Mouse (Mus musculus): ENCODE data around the gene Secisbp2. TPM values are rescaled to one million over a fixed set of nuclear protein-coding genes. Genes with fewer than 3 reads are reported as not detected.

Secisbp2 gene
- 26.5 and 29.4 TPM in 2 replicates for polyA plus RNA-seq (2016; fragmentation: Nextera tagmentation; extraction: Ambion mirVana)

GRCm38 (mm10) chr13:51651408-51652064, at the start of gene Secisbp2:
Gene Secisbp2, plus strand, starts transcription at chr13:51651697.
- ATAC-seq (ENCODE audit: insufficient number of reproducible peaks, insufficient read depth, low FRiP score, low TSS enrichment, low read depth), result peak; percentile 85
- Histone ChIP-seq H3K9ac (replicated peaks) (peak within 1 kb of the TSS; percentile 81), H3K4me1 (replicated peaks) (peaks cover 28% of the 10 kb centered on the region), H3K36me3 (peaks cover 51% of the 10 kb centered on the region), H3K9me3 (no peaks in the 10 kb centered on the region), H3K4me2 (peak within 1 kb of the TSS; percentile 75), H3K27me3 (no peaks in the 10 kb centered on the region), H3K4me3 (replicated peaks) (peak within 1 kb of the TSS; percentile 68), H3K27ac (peak within 1 kb of the TSS; percentile 86)
- WGBS, result under 1% methylated on average over 67 of the region's 69 CpGs

- no peak overlapping the region for H3K27ac ChIP-seq
- no peaks in the 10 kb centered on the region for H3K36me3 ChIP-seq
- no peak overlapping the region for H3K4me2 ChIP-seq
- no peaks in the 10 kb centered on the region for H3K9me3 ChIP-seq
- WGBS, result 78% methylated on average over 8 of the region's 8 CpGs
- H3K4me1 ChIP-seq (replicated peaks), result peaks cover 14% of the 10 kb centered on the region
- no peak overlapping the region for H3K9ac ChIP-seq (replicated peaks)
- no peak overlapping the region for H3K4me3 ChIP-seq (replicated peaks)
- H3K27me3 ChIP-seq, result no peaks in the 10 kb centered on the region
- ATAC-seq (ENCODE audit: insufficient number of reproducible peaks, insufficient read depth, low FRiP score, low TSS enrichment, low read depth), result no peak
These were observed 48.7 kb upstream of the Secisbp2 start for GRCm38 (mm10) chr13:51602764-51603163.

- H3K4me3 ChIP-seq (replicated peaks), result no peak overlapping the region; the same call in 1 of the 2 replicates
- no peaks in the 10 kb centered on the region for H3K9me3 ChIP-seq
- no peak overlapping the region for H3K9ac ChIP-seq (replicated peaks)
- no peaks in the 10 kb centered on the region for H3K27me3 ChIP-seq
- no peaks in the 10 kb centered on the region for H3K36me3 ChIP-seq
- H3K4me1 ChIP-seq (replicated peaks), result peaks cover 14% of the 10 kb centered on the region
- ATAC-seq (ENCODE audit: insufficient number of reproducible peaks, insufficient read depth, low FRiP score, low TSS enrichment, low read depth), result peak; percentile 49; the same call in 1 of the 2 replicates
- WGBS, result 38% methylated on average over 16 of the region's 16 CpGs
- peak overlapping the region; percentile 45 for H3K4me2 ChIP-seq
- H3K27ac ChIP-seq, result no peak overlapping the region
These were observed 48.1 kb upstream of the Secisbp2 start for GRCm38 (mm10) chr13:51603221-51603893.

DNA sequence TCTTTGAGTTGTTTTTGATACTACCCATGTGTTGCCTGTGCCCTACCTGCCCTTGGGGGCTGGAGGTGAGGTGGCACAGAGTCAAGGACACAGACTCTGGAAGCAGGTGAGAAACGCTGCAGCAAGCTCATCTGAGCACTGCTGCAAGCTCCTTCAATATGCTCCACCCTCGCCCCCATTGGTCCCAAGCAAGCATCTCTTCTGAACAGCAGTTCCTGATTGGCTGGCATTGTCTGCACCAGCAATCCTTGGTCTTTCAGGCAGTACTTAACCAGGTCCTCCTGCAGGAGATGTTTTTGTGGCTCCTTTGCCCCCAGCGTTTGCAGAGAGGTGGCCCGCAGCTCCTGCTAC, 47.6 kb upstream of the Secisbp2 start:
- Histone ChIP-seq H3K4me1 (replicated peaks) (peaks cover 14% of the 10 kb centered on the region), H3K4me3 (replicated peaks) (no peak overlapping the region), H3K27me3 (no peaks in the 10 kb centered on the region), H3K27ac (no peak overlapping the region), H3K9me3 (no peaks in the 10 kb centered on the region), H3K36me3 (no peaks in the 10 kb centered on the region), H3K4me2 (peak overlapping the region; percentile 45), H3K9ac (replicated peaks) (no peak overlapping the region)
- WGBS, result 47% methylated on average over 4 of the region's 4 CpGs
- peak; percentile 18; the same call in 1 of the 2 replicates for ATAC-seq (ENCODE audit: insufficient number of reproducible peaks, insufficient read depth, low FRiP score, low TSS enrichment, low read depth)

DNA sequence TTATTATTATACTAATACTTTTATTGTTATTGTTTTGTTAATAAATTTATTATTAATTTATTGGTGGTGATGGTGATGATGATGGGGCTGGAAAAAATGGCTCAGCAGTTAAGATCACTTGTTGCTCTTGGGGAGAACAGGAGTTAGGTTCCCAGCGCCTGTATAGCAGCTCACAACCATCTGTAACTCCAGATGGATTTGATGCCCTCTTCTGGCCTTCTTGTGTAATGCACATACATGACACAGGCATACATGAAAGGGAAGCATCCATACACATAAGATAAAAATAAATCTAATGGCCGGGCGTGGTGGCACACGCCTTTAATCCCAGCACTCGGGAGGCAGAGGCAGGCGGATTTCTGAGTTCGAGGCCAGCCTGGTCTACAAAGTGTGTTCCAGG, 42.3 kb upstream of the Secisbp2 start:
- H3K27ac ChIP-seq, result no peak overlapping the region
- no peak for ATAC-seq (ENCODE audit: insufficient number of reproducible peaks, insufficient read depth, low FRiP score, low TSS enrichment, low read depth)

GRCm38 (mm10) chr13:51611060-51611459, 40.4 kb upstream of the Secisbp2 start:
- Histone ChIP-seq H3K4me3 (replicated peaks) (no peak overlapping the region), H3K36me3 (no peaks in the 10 kb centered on the region), H3K27me3 (no peaks in the 10 kb centered on the region), H3K4me2 (peak overlapping the region; percentile 45), H3K27ac (0 out of 2 replicates have a peak overlapping the region, but pooled peaks have one; percentile 42), H3K9me3 (0 out of 2 replicates have a peak, but pooled peaks cover 3% of the 10 kb centered on the region), H3K4me1 (replicated peaks) (peaks cover 18% of the 10 kb centered on the region), H3K9ac (replicated peaks) (no peak overlapping the region)
- 14% methylated on average over 9 of the region's 9 CpGs for WGBS
- ATAC-seq (ENCODE audit: insufficient number of reproducible peaks, insufficient read depth, low FRiP score, low TSS enrichment, low read depth), result no peak

More for the DNA sequence above, 42.3 kb upstream of the Secisbp2 start:
- H3K27me3 ChIP-seq, result no peaks in the 10 kb centered on the region
- H3K4me3 ChIP-seq (replicated peaks), result no peak overlapping the region
- 0 out of 2 replicates have a peak, but pooled peaks cover 3% of the 10 kb centered on the region for H3K9me3 ChIP-seq
- H3K9ac ChIP-seq (replicated peaks), result no peak overlapping the region
- WGBS, result 97% methylated on average over 7 of the region's 7 CpGs
- H3K4me1 ChIP-seq (replicated peaks), result peaks cover 11% of the 10 kb centered on the region; the same call in 1 of the 2 replicates
- no peaks in the 10 kb centered on the region for H3K36me3 ChIP-seq
- H3K4me2 ChIP-seq, result no peak overlapping the region

DNA sequence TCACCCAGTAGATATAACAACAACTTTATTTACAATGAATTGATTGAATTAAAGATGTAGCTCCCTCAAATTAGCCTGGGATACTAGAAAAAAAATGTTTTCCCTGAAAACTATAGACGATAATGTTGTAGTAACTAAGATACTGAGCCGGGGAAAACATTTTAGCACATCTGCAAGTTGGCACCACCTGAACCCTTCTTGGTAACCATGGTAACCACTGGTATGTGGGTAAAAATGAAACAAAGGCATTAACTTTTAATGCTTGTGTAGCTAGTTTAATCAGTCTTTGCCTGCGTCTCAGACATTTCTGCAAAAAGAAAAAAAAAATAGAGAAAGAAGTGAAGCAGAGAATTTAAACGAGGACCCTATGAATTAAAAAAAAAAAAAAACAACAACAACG, 40.0 kb upstream of the Secisbp2 start:
- Histone ChIP-seq H3K4me3 (replicated peaks) (no peak overlapping the region), H3K4me1 (replicated peaks) (peaks cover 22% of the 10 kb centered on the region), H3K27ac (0 out of 2 replicates have a peak overlapping the region, but pooled peaks have one; percentile 42), H3K9me3 (0 out of 2 replicates have a peak, but pooled peaks cover 3% of the 10 kb centered on the region), H3K36me3 (no peaks in the 10 kb centered on the region), H3K4me2 (peak overlapping the region; percentile 45), H3K27me3 (no peaks in the 10 kb centered on the region), H3K9ac (replicated peaks) (no peak overlapping the region)
- ATAC-seq (ENCODE audit: insufficient number of reproducible peaks, insufficient read depth, low FRiP score, low TSS enrichment, low read depth), result no peak
- 37% methylated on average over 5 of the region's 5 CpGs for WGBS

DNA sequence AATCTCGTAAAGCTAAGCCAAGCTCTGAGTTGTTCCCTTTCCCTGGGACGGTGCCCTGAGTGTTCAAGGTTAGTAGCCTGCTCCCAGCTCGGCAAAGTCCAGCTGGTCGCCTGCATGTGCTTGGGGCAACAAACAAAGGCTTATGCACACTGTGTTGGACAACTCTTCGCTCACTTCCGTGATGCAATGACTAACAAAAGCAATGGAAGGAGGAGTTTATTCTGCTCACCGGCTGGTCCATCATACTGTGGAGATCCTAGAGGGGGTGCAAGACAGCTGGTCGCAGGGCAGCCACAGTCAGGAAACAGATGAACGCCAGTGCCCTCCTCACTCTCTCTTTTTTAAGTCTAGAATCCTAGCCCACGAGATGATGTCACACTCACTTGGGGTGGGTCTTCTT, 35.7 kb upstream of the Secisbp2 start:
- no peak for ATAC-seq (ENCODE audit: insufficient number of reproducible peaks, insufficient read depth, low FRiP score, low TSS enrichment, low read depth)
- Histone ChIP-seq H3K4me3 (replicated peaks) (no peak overlapping the region), H3K36me3 (no peaks in the 10 kb centered on the region), H3K4me1 (replicated peaks) (peaks cover 23% of the 10 kb centered on the region), H3K4me2 (no peak overlapping the region), H3K27ac (no peak overlapping the region), H3K9me3 (no peaks in the 10 kb centered on the region), H3K27me3 (no peaks in the 10 kb centered on the region), H3K9ac (replicated peaks) (no peak overlapping the region)
- 57% methylated on average over 10 of the region's 10 CpGs for WGBS

DNA sequence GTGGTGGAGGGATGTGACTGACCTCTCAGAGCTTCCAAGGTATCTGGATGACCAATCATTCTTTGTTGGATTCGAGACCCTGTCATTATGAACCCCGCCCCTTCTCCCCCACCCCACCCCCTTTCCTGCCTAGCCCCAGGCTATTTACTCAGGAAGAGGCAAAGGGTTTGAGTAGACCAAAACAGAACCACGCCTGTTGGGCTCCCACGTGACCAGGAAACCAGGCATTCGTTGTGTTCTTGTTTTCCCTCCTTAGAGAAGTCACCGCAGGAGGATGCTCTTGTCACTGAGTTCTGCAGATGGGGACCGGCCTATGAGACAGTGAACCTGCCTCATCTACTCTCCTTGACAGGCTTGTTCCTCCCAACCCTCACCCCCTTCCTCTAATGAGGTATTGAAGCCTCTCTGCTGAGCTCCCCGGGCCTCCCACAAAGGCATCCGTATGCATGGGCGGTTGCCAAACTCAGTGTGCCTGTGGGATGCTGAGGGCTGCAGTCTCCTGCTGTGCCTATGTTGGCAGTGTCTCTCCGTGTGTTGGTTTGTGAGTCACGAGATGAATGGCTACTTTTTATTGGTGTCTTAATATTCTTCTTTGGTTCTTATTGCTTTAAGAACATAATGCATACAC, 35.0 kb upstream of the Secisbp2 start:
- Histone ChIP-seq H3K27ac (no peak overlapping the region), H3K9ac (replicated peaks) (no peak overlapping the region), H3K27me3 (no peaks in the 10 kb centered on the region), H3K4me1 (replicated peaks) (peaks cover 15% of the 10 kb centered on the region), H3K9me3 (no peaks in the 10 kb centered on the region), H3K36me3 (no peaks in the 10 kb centered on the region), H3K4me2 (no peak overlapping the region), H3K4me3 (replicated peaks) (no peak overlapping the region)
- 19% methylated on average over 12 of the region's 12 CpGs for WGBS
- no peak for ATAC-seq (ENCODE audit: insufficient number of reproducible peaks, insufficient read depth, low FRiP score, low TSS enrichment, low read depth)

DNA sequence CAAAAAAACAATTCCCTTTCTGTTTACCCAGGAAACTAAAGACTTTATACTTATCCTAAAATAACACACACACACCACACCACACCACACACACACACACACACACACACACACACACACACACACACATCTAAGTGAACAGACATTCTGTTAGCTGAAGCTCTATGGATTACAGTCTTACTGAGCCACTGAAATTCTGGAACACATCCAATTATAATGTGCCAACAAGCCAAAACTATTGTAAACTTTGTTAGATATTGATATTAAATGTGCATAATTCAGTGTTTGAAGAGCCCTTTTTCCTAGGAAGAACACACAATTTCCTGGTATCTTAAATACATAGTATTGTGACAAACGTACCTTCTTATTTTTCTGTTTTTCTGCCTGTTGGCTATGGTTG, 34.2 kb upstream of the Secisbp2 start:
- WGBS, result 67% methylated on average over 1 of the region's 1 CpGs
- ATAC-seq (ENCODE audit: insufficient number of reproducible peaks, insufficient read depth, low FRiP score, low TSS enrichment, low read depth), result no peak

GRCm38 (mm10) chr13:51617861-51618260, 33.6 kb upstream of the Secisbp2 start:
- Histone ChIP-seq H3K4me1 (replicated peaks) (peaks cover 15% of the 10 kb centered on the region), H3K27ac (no peak overlapping the region), H3K9me3 (no peaks in the 10 kb centered on the region), H3K36me3 (no peaks in the 10 kb centered on the region), H3K4me2 (0 out of 2 replicates have a peak overlapping the region, but pooled peaks have one; percentile 15), H3K27me3 (no peaks in the 10 kb centered on the region), H3K4me3 (replicated peaks) (no peak overlapping the region), H3K9ac (replicated peaks) (no peak overlapping the region)
- WGBS, result 20% methylated on average over 6 of the region's 6 CpGs
- no peak for ATAC-seq (ENCODE audit: insufficient number of reproducible peaks, insufficient read depth, low FRiP score, low TSS enrichment, low read depth)

More for the DNA sequence above, 34.2 kb upstream of the Secisbp2 start:
- Histone ChIP-seq H3K9ac (replicated peaks) (no peak overlapping the region), H3K27ac (no peak overlapping the region), H3K4me3 (replicated peaks) (no peak overlapping the region), H3K4me1 (replicated peaks) (peaks cover 15% of the 10 kb centered on the region), H3K27me3 (no peaks in the 10 kb centered on the region), H3K36me3 (no peaks in the 10 kb centered on the region), H3K9me3 (no peaks in the 10 kb centered on the region), H3K4me2 (no peak overlapping the region)
